Mouse (Mus musculus) MN1 (cell line): Measurements from ENCODE around the gene St3gal4.

Source experiments
- DNase-seq: peaks from one replicate; pipeline ENCODE4 v3.0.0-alpha.2; 2016; ENCODE audit warnings: low spot score

Gene St3gal4

DNA sequence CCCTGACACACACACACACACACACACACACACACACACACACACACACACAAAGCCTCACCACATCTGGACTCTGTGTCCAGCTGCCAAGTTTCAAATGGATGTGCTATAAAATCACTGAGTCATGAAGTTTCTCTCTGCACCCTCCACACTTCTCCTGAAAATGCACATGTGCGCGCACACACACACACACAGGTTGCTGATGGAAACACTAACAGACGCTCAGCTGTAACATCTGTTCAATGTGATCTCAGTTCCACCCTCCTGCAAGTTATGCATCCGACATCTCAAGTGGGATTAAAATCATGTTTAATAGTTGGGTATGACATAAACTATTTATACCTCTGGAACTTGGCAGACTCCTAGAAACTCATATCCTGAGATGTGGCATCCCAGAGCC lies 115.0 kb downstream of the St3gal4 start:
- no peak for DNase-seq

DNA sequence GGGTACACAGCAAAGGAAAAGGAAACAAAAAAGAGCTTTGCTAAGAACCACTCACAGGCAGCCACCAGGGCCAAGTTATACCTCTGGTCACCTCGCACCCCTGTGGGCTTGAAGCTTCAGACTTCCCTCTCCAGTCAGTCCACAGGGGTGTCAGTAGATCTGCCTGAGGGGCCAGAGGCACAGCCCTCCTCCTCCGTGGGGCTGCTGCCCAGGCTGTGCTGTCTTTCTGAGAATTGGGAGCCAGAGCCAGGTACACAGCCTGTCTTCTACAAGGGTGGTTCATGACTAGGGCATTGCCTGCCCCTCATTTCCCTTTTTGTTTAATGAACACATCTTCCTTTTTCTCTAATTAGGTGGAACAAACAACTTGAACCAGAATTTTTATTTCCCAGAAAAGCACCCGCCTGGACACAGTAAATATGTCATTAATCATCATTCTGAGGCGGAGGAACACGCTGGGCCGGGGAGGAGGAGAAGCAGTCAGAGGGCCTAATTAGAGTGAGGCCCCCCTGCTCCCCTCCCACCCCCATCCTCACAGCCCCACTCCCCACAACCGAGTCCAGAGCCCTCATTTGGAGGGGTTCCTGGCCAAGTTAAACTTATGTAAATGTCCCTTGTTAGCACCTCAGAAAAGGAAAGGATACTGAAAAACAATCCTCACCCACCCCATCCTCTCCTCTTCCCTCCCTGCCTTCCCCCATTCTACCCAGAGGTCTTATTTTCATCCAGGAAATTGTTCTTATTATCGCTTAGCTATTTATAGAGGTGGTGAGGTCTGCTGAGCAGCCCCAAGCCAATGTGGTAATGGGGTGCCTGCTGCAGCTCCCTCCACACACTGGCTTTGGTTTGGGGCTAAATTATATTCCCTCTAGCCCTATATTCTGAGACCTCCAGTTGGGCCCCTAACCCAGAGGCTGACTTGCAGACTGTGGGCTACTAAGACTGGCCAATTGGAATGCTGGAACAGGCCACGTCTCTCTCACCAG lies 120.9 kb downstream of the St3gal4 start:
- DNase-seq = no peak
